Mouse (Mus musculus) heart, embryonic 16.5 days (tissue): ENCODE data around the gene Stub1. TPM values are rescaled to one million over a fixed set of nuclear protein-coding genes. Genes with fewer than 3 reads are reported as not detected.

Experiments
- ATAC-seq: fragments of 200-750 bp; cut with Nextera tagmentation; replicated peaks from 2 replicates; pipeline ENCODE4 v1.8.0; 2017; ENCODE audit warnings: moderate number of reproducible peaks; ENCODE audit not compliant: insufficient read depth, low FRiP score; ENCODE audit errors: extremely low read depth
- H3K27ac ChIP-seq: fragments of 300-500 bp; sonication (generic); 2 replicates; pipeline ENCODE4 v1.5.1; 2014; ENCODE audit warnings: mild to moderate bottlenecking, low read length, control low read depth, moderate library complexity
- H3K27me3 ChIP-seq: fragments of 300-500 bp; sonication (generic); 2 replicates; pipeline ENCODE4 v1.6.1; 2014; ENCODE audit warnings: low read length, mixed read lengths; ENCODE audit not compliant: control insufficient read depth, insufficient read depth
- H3K36me3 ChIP-seq: fragments of 300-500 bp; sonication (generic); 2 replicates; pipeline ENCODE4 v1.6.1; 2014; ENCODE audit not compliant: control insufficient read depth, insufficient read depth
- H3K4me1 ChIP-seq: fragments of 300-500 bp; sonication (generic); 2 replicates; pipeline ENCODE4 v1.6.1; 2014; ENCODE audit warnings: low read length, mixed read lengths; ENCODE audit not compliant: control insufficient read depth, insufficient read depth
- H3K4me2 ChIP-seq: fragments of 300-500 bp; sonication (generic); 2 replicates; pipeline ENCODE4 v1.6.1; 2014; ENCODE audit warnings: low read depth, mild to moderate bottlenecking, control low read depth, low read length
- H3K4me3 ChIP-seq: fragments of 300-500 bp; sonication (generic); 2 replicates; pipeline ENCODE4 v1.5.1; 2014; ENCODE audit warnings: mild to moderate bottlenecking, control low read depth, low read length
- H3K9ac ChIP-seq: fragments of 300-500 bp; sonication (generic); 2 replicates; pipeline ENCODE4 v1.6.1; 2014; ENCODE audit warnings: low read length, control low read depth
- H3K9me3 ChIP-seq: fragments of 300-500 bp; sonication (generic); replicated peaks from 2 replicates; pipeline ENCODE4 v1.6.1; 2016; ENCODE audit warnings: low read length; ENCODE audit not compliant: control insufficient read depth
- WGBS: fragments of 180-500 bp; shearing (Covaris S2); extraction: QIAGEN DNeasy Blood & Tissue Kit; methylation state at CpG from one replicate; pipeline ENCODE4 v1.1.7; 2014; 5-methylcytosine and 5-hydroxymethylcytosine counted together
- polyA plus RNA-seq: library from polyadenylated mRNA; unstranded; fragments of >200 nt; fragmentation: Nextera tagmentation; extraction: Ambion mirVana; gene quantifications from 2 replicates; pipeline ENCODE4 v1.2.1, GENCODE M21; 2015

The Stub1 gene
- polyA plus RNA-seq, 1 experiment from 2014 or later = 292 TPM

GRCm38 (mm10) chr17:25835301-25835700 is 2.1 kb upstream of the Stub1 start:
- Histone ChIP-seq H3K9ac (no peak overlapping the region; the same call in 1 of the 2 replicates), H3K36me3 (peaks cover 27% of the 10 kb centered on the region), H3K27ac (no peak overlapping the region), H3K9me3 (no peaks in the 10 kb centered on the region), H3K4me2 (no peak overlapping the region), H3K27me3 (no peaks in the 10 kb centered on the region), H3K4me3 (no peak overlapping the region), H3K4me1 (peaks cover 53% of the 10 kb centered on the region)
- ATAC-seq = no peak
- WGBS = 95% methylated on average over 7 of the region's 7 CpGs

DNA sequence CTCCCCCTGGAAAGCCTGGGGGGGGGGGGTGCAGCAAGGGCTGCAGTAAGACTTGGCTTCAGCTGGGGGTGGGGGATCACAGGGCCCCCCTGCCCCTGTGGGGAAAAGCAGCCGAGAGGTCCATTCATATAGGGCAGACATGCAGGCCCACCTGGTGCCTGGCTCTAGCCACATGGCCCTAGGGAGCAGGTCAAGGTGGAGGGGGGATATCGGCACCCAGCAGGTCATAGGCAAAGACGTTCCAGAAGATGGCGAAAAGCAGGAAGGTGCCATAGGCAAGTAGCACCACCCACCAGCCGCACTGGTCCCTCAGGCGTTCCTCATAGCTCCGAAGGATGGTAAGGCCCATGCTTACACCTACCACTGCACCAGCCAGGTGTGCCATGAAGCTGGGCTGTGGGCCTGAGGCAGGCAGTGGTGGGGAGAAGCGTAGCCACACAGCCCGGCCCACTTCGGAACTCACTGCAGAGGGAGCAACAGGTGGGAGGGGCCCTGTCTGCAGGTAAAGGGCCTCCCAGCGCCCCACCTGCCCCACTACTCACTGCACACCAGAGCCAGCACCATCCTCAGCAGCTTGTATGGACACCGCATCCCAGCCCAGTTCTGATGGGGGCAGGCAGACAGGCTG is 1.5 kb upstream of the Stub1 start:
- Histone ChIP-seq H3K4me1 (peaks cover 58% of the 10 kb centered on the region), H3K36me3 (peaks cover 26% of the 10 kb centered on the region), H3K27me3 (no peaks in the 10 kb centered on the region), H3K9ac (peak overlapping the region; percentile 93), H3K4me2 (peak overlapping the region; percentile 92), H3K4me3 (peak overlapping the region; percentile 90), H3K27ac (peak overlapping the region; percentile 99), H3K9me3 (no peaks in the 10 kb centered on the region)
- WGBS = 88% methylated on average over 12 of the region's 12 CpGs
- ATAC-seq = no peak

DNA sequence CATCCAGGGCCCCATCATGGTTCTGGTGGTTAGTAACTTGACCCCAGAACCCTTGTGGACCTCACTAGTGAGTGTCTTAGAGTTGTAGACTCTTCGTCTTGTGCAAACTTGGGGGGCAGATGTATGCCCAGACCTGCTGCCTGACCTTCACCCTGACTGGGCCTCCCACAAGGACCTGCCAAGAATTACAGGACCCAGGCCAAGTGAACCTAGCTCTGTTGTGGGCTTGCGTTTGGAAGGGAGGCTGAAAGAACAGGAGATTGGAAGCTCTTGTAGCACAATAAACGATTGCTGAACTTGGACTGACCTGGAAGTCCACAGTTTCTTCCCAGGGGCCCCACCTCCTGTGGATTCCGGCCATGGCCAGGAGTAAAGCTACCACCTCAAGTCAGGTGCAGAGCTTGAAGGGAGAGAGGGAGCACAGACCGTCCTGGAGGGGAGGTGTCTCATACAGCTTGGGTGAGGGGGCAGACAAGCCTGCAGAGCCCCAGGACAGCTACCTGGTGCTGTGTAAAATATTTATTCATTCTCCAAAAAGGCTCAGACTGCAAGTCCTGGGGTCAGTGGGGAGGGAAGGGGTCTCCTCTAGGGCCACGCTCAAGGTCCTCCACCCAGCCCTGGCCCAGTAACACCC is 874 bp upstream of the Stub1 start:
- no peaks in the 10 kb centered on the region for H3K9me3 ChIP-seq
- peak overlapping the region; percentile 99 for H3K27ac ChIP-seq
- H3K4me2 ChIP-seq = peak overlapping the region; percentile 92
- 18% methylated on average over 6 of the region's 6 CpGs for whole genome bisulfite sequencing
- H3K27me3 ChIP-seq = no peaks in the 10 kb centered on the region
- no peak for ATAC-seq
- peaks cover 63% of the 10 kb centered on the region for H3K4me1 ChIP-seq
- peak overlapping the region; percentile 90 for H3K4me3 ChIP-seq
- H3K9ac ChIP-seq = peak overlapping the region; percentile 93
- peaks cover 19% of the 10 kb centered on the region for H3K36me3 ChIP-seq

DNA sequence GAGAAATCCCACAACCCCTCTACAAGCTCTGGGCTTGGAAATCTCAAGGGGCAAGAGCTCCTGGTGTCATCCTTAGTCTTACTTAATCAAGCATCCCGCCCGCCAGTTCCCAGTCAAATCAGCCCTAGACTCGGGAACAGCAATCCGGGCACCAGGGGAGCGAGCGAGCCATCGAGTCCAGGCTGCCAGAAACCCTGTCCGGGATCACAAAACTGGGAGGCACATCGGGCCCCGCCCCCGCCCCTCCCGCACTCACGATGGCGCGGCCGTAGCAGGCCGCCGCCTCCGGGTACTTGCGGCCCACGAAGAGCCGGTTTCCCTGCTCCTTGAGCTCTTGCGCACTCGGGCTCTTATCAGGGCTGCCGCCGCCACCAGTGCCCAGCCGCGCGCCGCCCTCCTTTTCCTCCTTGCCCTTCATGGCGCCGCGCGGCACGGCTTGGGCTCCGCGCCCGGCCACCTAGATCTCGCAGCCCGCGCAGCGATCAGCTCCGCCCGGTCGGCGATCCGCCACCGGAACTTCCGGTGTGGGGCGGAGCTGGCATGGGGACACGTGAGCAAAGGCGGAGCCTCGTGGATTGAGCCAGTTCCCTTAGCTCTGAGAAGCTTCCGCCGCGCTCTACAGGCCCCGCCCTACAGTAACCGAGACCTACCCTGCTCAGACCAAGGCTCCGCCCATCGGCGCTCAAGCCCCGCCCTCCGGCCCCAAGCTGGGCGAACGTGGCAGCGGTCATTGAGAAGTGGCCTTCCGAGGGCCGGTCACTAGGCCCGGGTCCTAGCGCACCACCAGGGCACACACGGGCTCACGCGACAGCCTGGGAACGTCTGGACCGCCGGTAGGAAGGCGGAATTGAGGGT is 541 bp downstream of the Stub1 start:
- H3K4me2 ChIP-seq = peak overlapping the region; percentile 98
- H3K36me3 ChIP-seq = peaks cover 19% of the 10 kb centered on the region
- H3K27ac ChIP-seq = peak overlapping the region; percentile 99
- no peaks in the 10 kb centered on the region for H3K9me3 ChIP-seq
- peaks cover 70% of the 10 kb centered on the region for H3K4me1 ChIP-seq
- whole genome bisulfite sequencing = under 1% methylated on average over 77 of the region's 77 CpGs
- H3K4me3 ChIP-seq = peak overlapping the region; percentile 90
- peak overlapping the region; percentile 97 for H3K9ac ChIP-seq
- H3K27me3 ChIP-seq = no peaks in the 10 kb centered on the region
- peak; percentile 91 for ATAC-seq

GRCm38 (mm10) chr17:25831451-25832281 is 1.5 kb downstream of the Stub1 start:
- H3K36me3 ChIP-seq = peaks cover 26% of the 10 kb centered on the region
- peak overlapping the region; percentile 98 for H3K4me2 ChIP-seq
- H3K27me3 ChIP-seq = no peaks in the 10 kb centered on the region
- H3K4me1 ChIP-seq = peaks cover 64% of the 10 kb centered on the region
- H3K9me3 ChIP-seq = no peaks in the 10 kb centered on the region
- 47% methylated on average over 21 of the region's 21 CpGs for WGBS
- ATAC-seq = no peak
- H3K9ac ChIP-seq = peak overlapping the region; percentile 97
- peak overlapping the region; percentile 90 for H3K4me3 ChIP-seq
- peak overlapping the region; percentile 99 for H3K27ac ChIP-seq

DNA sequence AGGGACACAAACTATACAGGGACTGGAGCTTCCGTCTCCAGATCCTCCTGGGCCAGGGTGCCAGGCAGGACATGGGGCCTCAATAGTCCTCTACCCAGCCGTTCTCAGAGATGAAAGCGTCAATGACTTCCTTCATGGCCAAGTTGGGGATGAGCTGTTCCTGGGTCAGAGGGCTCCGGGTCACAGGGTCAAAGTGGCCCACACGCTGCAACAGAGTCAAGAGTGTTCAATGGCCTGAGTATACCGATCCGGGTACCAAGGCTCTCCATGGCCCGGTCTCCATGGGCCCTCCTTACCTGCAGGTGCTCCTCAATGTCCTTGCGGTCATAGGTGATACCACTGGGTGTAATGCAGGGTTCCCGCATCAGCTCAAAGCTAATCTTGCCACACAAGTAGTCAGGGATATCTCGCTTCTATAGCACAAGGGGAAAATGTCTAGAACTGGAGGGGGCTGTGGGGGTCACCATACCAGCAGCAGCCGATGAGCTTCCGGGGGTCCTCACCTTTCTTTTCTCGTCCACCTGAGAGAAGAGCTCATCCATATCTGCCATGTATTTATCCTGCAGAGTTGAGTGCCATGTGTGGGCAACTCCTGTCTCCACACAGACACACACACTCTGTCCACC is 2.3 kb downstream of the Stub1 start:
- H3K4me3 ChIP-seq = no peak overlapping the region
- ATAC-seq = no peak
- H3K27me3 ChIP-seq = no peaks in the 10 kb centered on the region
- 87% methylated on average over 14 of the region's 14 CpGs for WGBS
- no peaks in the 10 kb centered on the region for H3K9me3 ChIP-seq
- H3K36me3 ChIP-seq = peaks cover 33% of the 10 kb centered on the region
- no peak overlapping the region for H3K9ac ChIP-seq
- H3K27ac ChIP-seq = no peak overlapping the region
- H3K4me2 ChIP-seq = no peak overlapping the region; the same call in 1 of the 2 replicates
- H3K4me1 ChIP-seq = peaks cover 56% of the 10 kb centered on the region

DNA sequence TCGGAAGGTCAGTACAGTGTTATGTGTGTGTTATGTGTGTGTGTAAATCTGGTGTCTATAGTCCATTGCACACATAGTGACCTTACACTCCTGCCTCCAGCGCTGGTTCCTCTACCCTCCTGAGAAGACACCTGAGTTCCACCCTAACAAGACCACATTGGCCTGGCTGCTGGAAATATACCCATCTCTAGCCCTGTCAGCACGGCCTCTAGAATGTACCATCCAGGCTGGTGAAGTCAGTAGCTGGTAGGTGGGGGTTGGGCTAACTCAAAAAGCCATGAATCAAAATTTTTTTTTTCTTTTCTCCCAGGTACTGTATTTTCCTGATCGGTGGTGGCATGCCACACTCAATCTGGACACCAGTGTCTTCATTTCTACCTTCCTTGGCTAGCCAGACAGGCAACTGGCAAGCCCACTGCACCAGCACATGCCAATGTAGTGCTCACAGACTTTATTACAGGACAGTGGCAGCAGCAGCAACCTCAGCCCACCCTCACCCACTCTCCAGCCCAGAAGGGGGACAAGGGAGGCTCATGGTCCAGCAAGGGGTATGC is 2.9 kb downstream of the Stub1 start:
- Histone ChIP-seq H3K4me2 (no peak overlapping the region), H3K36me3 (peaks cover 36% of the 10 kb centered on the region), H3K4me1 (peaks cover 50% of the 10 kb centered on the region), H3K27me3 (no peaks in the 10 kb centered on the region), H3K4me3 (no peak overlapping the region; the same call in 1 of the 2 replicates), H3K9ac (no peak overlapping the region), H3K27ac (no peak overlapping the region), H3K9me3 (no peaks in the 10 kb centered on the region)
- 80% methylated on average over 4 of the region's 4 CpGs for WGBS
- no peak for ATAC-seq

GRCm38 (mm10) chr17:25829558-25830017 is 3.6 kb downstream of the Stub1 start:
- peak overlapping the region; percentile 89 for H3K9ac ChIP-seq
- H3K4me2 ChIP-seq = peak overlapping the region; percentile 77
- H3K9me3 ChIP-seq = no peaks in the 10 kb centered on the region
- H3K27me3 ChIP-seq = no peaks in the 10 kb centered on the region
- peaks cover 48% of the 10 kb centered on the region for H3K4me1 ChIP-seq
- WGBS = 31% methylated on average over 8 of the region's 8 CpGs
- H3K27ac ChIP-seq = peak overlapping the region; percentile 87
- H3K4me3 ChIP-seq = peak overlapping the region; percentile 68
- H3K36me3 ChIP-seq = peaks cover 36% of the 10 kb centered on the region
- ATAC-seq = no peak
